Mouse (Mus musculus) monocyte, adult 59 days (primary cell): ENCODE data around the gene Gm20738. TPM values are rescaled to one million over a fixed set of nuclear protein-coding genes. Genes with fewer than 3 reads are reported as not detected.

Experiments
- total RNA-seq, 2 experiments: library from RNA; stranded (reverse); gene quantifications; one replicate each; pipeline ENCODE4 v1.2.4; 2023

The Gm20738 gene
- not detected for total RNA-seq

DNA sequence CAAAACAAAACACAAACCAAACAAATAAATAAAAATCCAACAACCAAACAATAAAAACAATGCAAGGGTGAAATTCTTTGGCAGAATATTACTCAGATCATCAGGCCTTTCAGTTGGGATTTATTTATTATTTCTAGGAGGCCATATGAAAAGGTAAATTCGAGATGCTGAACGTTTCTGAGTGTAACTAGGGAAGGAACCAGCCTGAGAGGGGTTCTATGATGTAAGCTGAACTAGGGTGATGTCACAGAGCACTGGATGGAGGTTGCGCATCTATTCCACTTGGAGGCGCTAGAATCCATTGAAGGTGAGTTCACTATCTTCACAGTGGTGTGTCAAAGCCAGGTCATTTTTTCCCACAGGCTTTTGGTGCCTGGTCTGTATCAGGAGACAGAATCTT lies at the start of gene Gm20738:
TSS of gene Gm20738 (plus strand) at position 301 of the 400 bp plus-strand sequence.

